Comparison of ENCODE assay signal across 8 mouse cellular contexts in genomic region chr4:87369626-87370234, GRCm38 (mm10).
DNase-seq lines count a peak whose midpoint lies in the region; ATAC-seq and TF ChIP-seq lines count a peak whose summit lies in the region.

No protein-coding gene starts in this region.

- ATAC-seq in forebrain, postnatal 0 days = no peak
- peak; percentile 72 for ATAC-seq in limb, embryonic 11.5 days (ENCODE audit: insufficient number of reproducible peaks, low FRiP score, low TSS enrichment, low read depth)
- peak; percentile 19; the same call in 1 of the 2 replicates for ATAC-seq in neural tube, embryonic 15.5 days (ENCODE audit: low FRiP score)
- ATAC-seq in inflammation-experienced regulatory T-cells, adult 6 months = no peak

- peak overlapping the region; percentile 40 for H3K4me2 ChIP-seq in forebrain, postnatal 0 days (ENCODE audit: low read depth)
- peak overlapping the region; percentile 25 for H3K4me2 ChIP-seq in limb, embryonic 11.5 days (ENCODE audit: low read depth, severe bottlenecking)
- peak overlapping the region; percentile 48 for H3K4me2 ChIP-seq in neural tube, embryonic 15.5 days

- peak; percentile 16 for DNase-seq in adrenal gland, postnatal 14 days
- no peak for DNase-seq in adrenal gland, postnatal 25 days
- DNase-seq in forebrain, postnatal 0 days = no peak
- DNase-seq in limb, embryonic 11.5 days (ENCODE audit: low spot score) = peak; percentile 71
- no peak for DNase-seq in lung, postnatal 25 days (ENCODE audit: low spot score)

- H3K36me3 ChIP-seq in E14TG2a.4 (ENCODE audit: insufficient read depth, low read length) = no peaks in the 10 kb centered on the region
- H3K36me3 ChIP-seq in forebrain, postnatal 0 days (ENCODE audit: insufficient read depth) = no peaks in the 10 kb centered on the region
- no peaks in the 10 kb centered on the region for H3K36me3 ChIP-seq in limb, embryonic 11.5 days (ENCODE audit: control insufficient read depth, insufficient read depth, low read length)
- no peaks in the 10 kb centered on the region for H3K36me3 ChIP-seq in neural tube, embryonic 15.5 days

- no peak overlapping the region for H3K27ac ChIP-seq in forebrain, postnatal 0 days (ENCODE audit: low read depth, low read length)
- peak overlapping the region; percentile 33 for H3K27ac ChIP-seq in limb, embryonic 11.5 days (replicated peaks; ENCODE audit: low read depth, low read length)
- H3K27ac ChIP-seq in neural tube, embryonic 15.5 days (replicated peaks) = no peak overlapping the region

- WGBS in forebrain, postnatal 0 days = 7% methylated on average over 14 of the region's 14 CpGs
- WGBS in limb, embryonic 11.5 days = 15% methylated on average over 14 of the region's 14 CpGs
- 9% methylated on average over 14 of the region's 14 CpGs for WGBS in neural tube, embryonic 15.5 days

- H3K4me1 ChIP-seq in E14TG2a.4 (replicated peaks; ENCODE audit: low read depth, low read length) = peaks cover 26% of the 10 kb centered on the region
- H3K4me1 ChIP-seq in forebrain, postnatal 0 days (ENCODE audit: insufficient read depth) = peaks cover 6% of the 10 kb centered on the region
- H3K4me1 ChIP-seq in limb, embryonic 11.5 days (ENCODE audit: control insufficient read depth, insufficient read depth, low read length) = peaks cover 17% of the 10 kb centered on the region
- H3K4me1 ChIP-seq in neural tube, embryonic 15.5 days = peaks cover 29% of the 10 kb centered on the region

- peak overlapping the region; percentile 2; the same call in 1 of the 2 replicates for H3K9ac ChIP-seq in forebrain, postnatal 0 days
- peak overlapping the region; percentile 43 for H3K9ac ChIP-seq in limb, embryonic 11.5 days (ENCODE audit: low read length)
- peak overlapping the region; percentile 29; the same call in 1 of the 2 replicates for H3K9ac ChIP-seq in neural tube, embryonic 15.5 days (replicated peaks)

- H3K4me3 ChIP-seq in E14TG2a.4 (replicated peaks; ENCODE audit: low read length) = peak overlapping the region; percentile 56
- peak overlapping the region; percentile 5; the same call in 1 of the 2 replicates for H3K4me3 ChIP-seq in forebrain, postnatal 0 days (ENCODE audit: low read depth, low read length)
- no peak overlapping the region; the same call in 1 of the 2 replicates for H3K4me3 ChIP-seq in limb, embryonic 11.5 days (ENCODE audit: low read depth, low read length)
- 0 out of 2 replicates have a peak overlapping the region, but pooled peaks have one; percentile 3 for H3K4me3 ChIP-seq in neural tube, embryonic 15.5 days (replicated peaks)

- peaks cover 18% of the 10 kb centered on the region for H3K27me3 ChIP-seq in E14TG2a.4 (ENCODE audit: insufficient read depth, low read length)
- no peaks in the 10 kb centered on the region for H3K27me3 ChIP-seq in forebrain, postnatal 0 days (ENCODE audit: insufficient read depth, low read length)
- no peaks in the 10 kb centered on the region for H3K27me3 ChIP-seq in limb, embryonic 11.5 days (ENCODE audit: control insufficient read depth, insufficient read depth, low read length)
- H3K27me3 ChIP-seq in neural tube, embryonic 15.5 days (replicated peaks) = no peaks in the 10 kb centered on the region

- no peaks in the 10 kb centered on the region for H3K9me3 ChIP-seq in E14TG2a.4 (ENCODE audit: low read length)
- no peaks in the 10 kb centered on the region for H3K9me3 ChIP-seq in forebrain, postnatal 0 days (ENCODE audit: low read length)
- no peaks in the 10 kb centered on the region for H3K9me3 ChIP-seq in limb, embryonic 11.5 days (ENCODE audit: control insufficient read depth, low read length)
- H3K9me3 ChIP-seq in neural tube, embryonic 15.5 days (replicated peaks) = no peaks in the 10 kb centered on the region

- TF ChIP-seq CTCF in E14TG2a.4 (conservative IDR thresholded peaks at IDR 0.05; ENCODE audit: low read length) = no peak
- no peak for TF ChIP-seq CTCF in forebrain, postnatal 0 days (IDR thresholded peaks at IDR 0.05; ENCODE audit: low read depth)

Comparison
In these comparisons a context has a peak if more than half of its experiments do, and no peak if none do; other contexts are left out.
1. DNase-seq: peak in adrenal gland, postnatal 14 days (single experiment) and limb, embryonic 11.5 days (single experiment); none in adrenal gland, postnatal 25 days (single experiment), forebrain, postnatal 0 days (single experiment) and lung, postnatal 25 days (single experiment).
2. ATAC-seq: peak in limb, embryonic 11.5 days (single experiment) and neural tube, embryonic 15.5 days (single experiment); none in forebrain, postnatal 0 days (single experiment) and inflammation-experienced regulatory T-cells, adult 6 months (single experiment).
3. Peak in every context shown above with its lines, with median percentiles within 50 percentile points of each other: H3K4me2 ChIP-seq and H3K9ac ChIP-seq.